ENCODE assay signal across 10 mouse cellular contexts in genomic region chr19:29236658-29237385, GRCm38 (mm10). TPM values are rescaled to one million over a fixed set of nuclear protein-coding genes. Genes with fewer than 3 reads are reported as not detected.
A peak's percentile ranks its signal among the peaks of the same experiment; 100 is the strongest.
DNase-seq lines count a peak whose midpoint lies in the region; ATAC-seq and TF ChIP-seq lines count a peak whose summit lies in the region.
"Had no signal": no experiment of that assay in that cellular context is flagged by ENCODE, and none has a peak within 500 bp of the region (broad histone marks: within the 10 kb centered on the region; RNA-seq: fewer than 3 reads in every experiment).

No protein-coding gene starts in this region.

- peak; percentile 72 for ATAC-seq in forebrain, postnatal 0 days
- no peak for ATAC-seq in forebrain, embryonic 12.5 days (ENCODE audit: low FRiP score)
- peak; percentile 35 for ATAC-seq in liver, postnatal 0 days

- peaks cover 5% of the 10 kb centered on the region; the same call in 1 of the 2 replicates for H3K4me1 ChIP-seq in forebrain, postnatal 0 days (ENCODE audit: insufficient read depth)
- H3K4me1 ChIP-seq in forebrain, embryonic 12.5 days = peaks cover 9% of the 10 kb centered on the region
- peaks cover 44% of the 10 kb centered on the region for H3K4me1 ChIP-seq in liver, postnatal 0 days (ENCODE audit: insufficient read depth)

- H3K4me3 ChIP-seq in forebrain, postnatal 0 days (ENCODE audit: low read depth, low read length) = no peak overlapping the region
- H3K4me3 ChIP-seq in forebrain, embryonic 12.5 days (replicated peaks) = no peak overlapping the region
- 0 out of 2 replicates have a peak overlapping the region, but pooled peaks have one; percentile 1 for H3K4me3 ChIP-seq in liver, postnatal 0 days (ENCODE audit: low read depth, low read length)

- H3K4me2 ChIP-seq in forebrain, postnatal 0 days (ENCODE audit: low read depth) = no peak overlapping the region
- H3K4me2 ChIP-seq in forebrain, embryonic 12.5 days = no peak overlapping the region
- H3K4me2 ChIP-seq in liver, postnatal 0 days (ENCODE audit: low read depth, low read length) = peak overlapping the region; percentile 56

- no peaks in the 10 kb centered on the region for H3K27me3 ChIP-seq in forebrain, postnatal 0 days (ENCODE audit: insufficient read depth, low read length)
- no peaks in the 10 kb centered on the region for H3K27me3 ChIP-seq in forebrain, embryonic 12.5 days
- H3K27me3 ChIP-seq in liver, postnatal 0 days (ENCODE audit: insufficient read depth, low read length) = no peaks in the 10 kb centered on the region

- intact Hi-C loops in left cerebral cortex, postnatal 14 days (cut with DNase I) = no loop called here

- WGBS in forebrain, postnatal 0 days = 48% methylated on average over 9 of the region's 9 CpGs
- 47% methylated on average over 9 of the region's 9 CpGs for WGBS in forebrain, embryonic 12.5 days
- WGBS in liver, postnatal 0 days (ENCODE audit: insufficient replicate concordance) = 35% methylated on average over 9 of the region's 9 CpGs

- no peak overlapping the region for H3K27ac ChIP-seq in forebrain, postnatal 0 days (ENCODE audit: low read depth, low read length)
- no peak overlapping the region for H3K27ac ChIP-seq in forebrain, embryonic 12.5 days
- peak overlapping the region; percentile 26; the same call in 1 of the 2 replicates for H3K27ac ChIP-seq in liver, postnatal 0 days (ENCODE audit: low read depth)

- peak; percentile 84 for TF ChIP-seq EP300 in liver, postnatal 0 days (IDR thresholded peaks at IDR 0.05; ENCODE audit: low read depth)

- no peak for TF ChIP-seq CTCF in forebrain, postnatal 0 days (IDR thresholded peaks at IDR 0.05; ENCODE audit: low read depth)
- TF ChIP-seq CTCF in liver, postnatal 0 days (IDR thresholded peaks at IDR 0.05; ENCODE audit: low read depth) = no peak

- no peak for DNase-seq in forebrain, postnatal 0 days
- peak; percentile 44 to 51 for DNase-seq in spleen, adult 18-20 months
- DNase-seq in spleen, postnatal 14 days (ENCODE audit: low spot score in 2 of 2) = no peak
- no peak for DNase-seq in liver, postnatal 0 days
- peak; percentile 34 for DNase-seq in yolk sac, embryonic 10.5 days (ENCODE audit: low spot score)
- DNase-seq in left cerebral cortex, postnatal 14 days (ENCODE audit: low spot score in 2 of 2) = no peak
- no peak for DNase-seq in urinary bladder, postnatal 10 days (ENCODE audit: low spot score)
- DNase-seq: lung, postnatal 10 days; right cerebral cortex, postnatal 4 days had no signal

- H3K9me3 ChIP-seq in forebrain, postnatal 0 days (ENCODE audit: low read length) = no peaks in the 10 kb centered on the region
- H3K9me3 ChIP-seq in forebrain, embryonic 12.5 days = no peaks in the 10 kb centered on the region
- no peaks in the 10 kb centered on the region for H3K9me3 ChIP-seq in liver, postnatal 0 days (ENCODE audit: low read length)

- H3K36me3 ChIP-seq in forebrain, postnatal 0 days (ENCODE audit: insufficient read depth) = no peaks in the 10 kb centered on the region
- H3K36me3 ChIP-seq in forebrain, embryonic 12.5 days (replicated peaks) = no peaks in the 10 kb centered on the region
- no peaks in the 10 kb centered on the region for H3K36me3 ChIP-seq in liver, postnatal 0 days (replicated peaks; ENCODE audit: insufficient read depth, low read length)

- H3K9ac ChIP-seq in forebrain, postnatal 0 days = no peak overlapping the region
- no peak overlapping the region for H3K9ac ChIP-seq in forebrain, embryonic 12.5 days
- 0 out of 2 replicates have a peak overlapping the region, but pooled peaks have one; percentile 9 for H3K9ac ChIP-seq in liver, postnatal 0 days (replicated peaks)

RNA-seq across cellular contexts. Expression of gene Jak2, which starts 14.8 kb away (rescaled TPM):
- total RNA-seq in forebrain, postnatal 0 days (2014; rRNA removed) = 52.5 and 54.2 TPM in 2 replicates
- 12.4 and 13.2 TPM in 2 replicates for polyA plus RNA-seq in forebrain, postnatal 0 days (2015; fragmentation: Nextera tagmentation; extraction: Ambion mirVana)
- 16.1 and 16.6 TPM in 2 replicates for polyA plus RNA-seq in forebrain, embryonic 12.5 days (2016; fragmentation: Nextera tagmentation; extraction: Ambion mirVana)
- polyA plus RNA-seq in liver, postnatal 0 days (2015; fragmentation: Nextera tagmentation; extraction: Ambion mirVana) = 5.6 and 6.0 TPM in 2 replicates
- total RNA-seq in left cerebral cortex, postnatal 14 days (2021) = 10 to 100 TPM; 24.1 to 27.8 TPM

Comparison
In these comparisons a context has a peak if more than half of its experiments do, and no peak if none do; other contexts are left out.
1. DNase-seq: peak in spleen, adult 18-20 months (2 of 2) and yolk sac, embryonic 10.5 days (single experiment); none in forebrain, postnatal 0 days (single experiment), spleen, postnatal 14 days (0 of 2), liver, postnatal 0 days (single experiment), left cerebral cortex, postnatal 14 days (0 of 2) and urinary bladder, postnatal 10 days (single experiment).